Mouse (Mus musculus) kidney, embryonic 14.5 days (tissue): ENCODE measurements at regions not wholly inside any gene's neighbourhood (a gene's known extent, or its start where the extent isn't known, plus 50 kb on each side); places are given as distances from the start of the nearest gene placed in this dataset.

Experiments
- ATAC-seq: fragments of 200-750 bp; cut with Nextera tagmentation; 2 replicates; pipeline ENCODE4 v1.8.0; 2017; ENCODE audit warnings: moderate number of reproducible peaks, mild to moderate bottlenecking, moderate TSS enrichment, moderate library complexity; ENCODE audit not compliant: low FRiP score, low TSS enrichment
- H3K27ac ChIP-seq: fragments of 300-500 bp; sonication (generic); 2 replicates; pipeline ENCODE4 v1.5.1; 2014; ENCODE audit warnings: low read depth, mild to moderate bottlenecking, low read length, moderate library complexity, mixed read lengths
- H3K27me3 ChIP-seq: fragments of 300-500 bp; sonication (generic); 2 replicates; pipeline ENCODE4 v1.6.1; 2014; ENCODE audit warnings: mild to moderate bottlenecking, low read length; ENCODE audit not compliant: control insufficient read depth, insufficient read depth
- H3K36me3 ChIP-seq: fragments of 300-500 bp; sonication (generic); 2 replicates; pipeline ENCODE4 v1.6.1; 2014; ENCODE audit warnings: low read length, mixed read lengths; ENCODE audit not compliant: control insufficient read depth, insufficient read depth
- H3K4me1 ChIP-seq: fragments of 300-500 bp; sonication (generic); 2 replicates; pipeline ENCODE4 v1.6.1; 2014; ENCODE audit warnings: low read length, mixed read lengths; ENCODE audit not compliant: control insufficient read depth, insufficient read depth
- H3K4me2 ChIP-seq: fragments of 300-500 bp; sonication (generic); replicated peaks from 2 replicates; pipeline ENCODE4 v1.6.1; 2014; ENCODE audit warnings: low read depth, mild to moderate bottlenecking, low read length
- H3K4me3 ChIP-seq: fragments of 300-500 bp; sonication (generic); 2 replicates; pipeline ENCODE4 v1.5.1; 2014; ENCODE audit warnings: mild to moderate bottlenecking, low read length
- H3K9ac ChIP-seq: fragments of 300-500 bp; sonication (generic); 2 replicates; pipeline ENCODE4 v1.6.1; 2014; ENCODE audit warnings: low read depth, mild to moderate bottlenecking, low read length, moderate library complexity
- H3K9me3 ChIP-seq: fragments of 300-500 bp; sonication (generic); 2 replicates; pipeline ENCODE4 v1.6.1; 2016; ENCODE audit warnings: low read length; ENCODE audit not compliant: control insufficient read depth
- whole genome bisulfite sequencing: fragments of 180-500 bp; shearing (Covaris S2); extraction: QIAGEN DNeasy Blood & Tissue Kit; methylation state at CpG from one replicate; pipeline ENCODE4 v1.1.7; 2014; 5-methylcytosine and 5-hydroxymethylcytosine counted together

- Histone ChIP-seq H3K36me3 (no peaks in the 10 kb centered on the region), H3K4me1 (no peaks in the 10 kb centered on the region), H3K27ac (no peak overlapping the region), H3K4me2 (no peak overlapping the region), H3K27me3 (no peaks in the 10 kb centered on the region), H3K9ac (no peak overlapping the region), H3K4me3 (no peak overlapping the region), H3K9me3 (no peaks in the 10 kb centered on the region)
- no peak for ATAC-seq
- WGBS = 97% methylated on average over 6 of the region's 6 CpGs
Measured at GRCm38 (mm10) chr1:12367872-12368271, 954.0 kb downstream of the A830018L16Rik start.

GRCm38 (mm10) chr1:12372968-12373367, 959.1 kb downstream of the A830018L16Rik start:
- Histone ChIP-seq H3K9me3 (no peaks in the 10 kb centered on the region), H3K36me3 (no peaks in the 10 kb centered on the region), H3K4me3 (no peak overlapping the region), H3K4me2 (no peak overlapping the region), H3K9ac (no peak overlapping the region), H3K27me3 (no peaks in the 10 kb centered on the region), H3K4me1 (no peaks in the 10 kb centered on the region), H3K27ac (no peak overlapping the region)
- ATAC-seq = no peak

- ATAC-seq = peak; percentile 64; the same call in 1 of the 2 replicates
- WGBS = 20% methylated on average over 7 of the region's 7 CpGs
- Histone ChIP-seq H3K9ac (no peak overlapping the region), H3K36me3 (no peaks in the 10 kb centered on the region), H3K4me3 (no peak overlapping the region), H3K27ac (peak overlapping the region; percentile 42; the same call in 1 of the 2 replicates), H3K4me2 (no peak overlapping the region), H3K9me3 (no peaks in the 10 kb centered on the region), H3K4me1 (0 out of 2 replicates have a peak, but pooled peaks cover 4% of the 10 kb centered on the region), H3K27me3 (no peaks in the 10 kb centered on the region)
Measured at GRCm38 (mm10) chr1:12398146-12398884, 984.4 kb downstream of the A830018L16Rik start.

GRCm38 (mm10) chr1:12405391-12406270, 991.7 kb downstream of the A830018L16Rik start:
- H3K36me3 ChIP-seq = no peaks in the 10 kb centered on the region

GRCm38 (mm10) chr1:12409738-12410523, 996.0 kb downstream of the A830018L16Rik start:
- no peaks in the 10 kb centered on the region for H3K4me1 ChIP-seq
- no peak for ATAC-seq
- H3K9me3 ChIP-seq = no peaks in the 10 kb centered on the region
- H3K4me3 ChIP-seq = no peak overlapping the region
- H3K27me3 ChIP-seq = no peaks in the 10 kb centered on the region
- H3K27ac ChIP-seq = no peak overlapping the region
- no peak overlapping the region for H3K9ac ChIP-seq
- 65% methylated on average over 6 of the region's 6 CpGs for WGBS
- no peak overlapping the region for H3K4me2 ChIP-seq
- no peaks in the 10 kb centered on the region for H3K36me3 ChIP-seq

More at GRCm38 (mm10) chr1:12405391-12406270, 991.7 kb downstream of the A830018L16Rik start:
- Histone ChIP-seq H3K27me3 (no peaks in the 10 kb centered on the region), H3K4me2 (no peak overlapping the region), H3K4me3 (no peak overlapping the region), H3K9ac (no peak overlapping the region), H3K27ac (no peak overlapping the region), H3K4me1 (no peaks in the 10 kb centered on the region), H3K9me3 (no peaks in the 10 kb centered on the region)
- WGBS = 72% methylated on average over 4 of the region's 4 CpGs
- no peak for ATAC-seq

- no peak for ATAC-seq
- Histone ChIP-seq H3K4me3 (no peak overlapping the region), H3K4me1 (no peaks in the 10 kb centered on the region), H3K27ac (no peak overlapping the region), H3K4me2 (no peak overlapping the region), H3K27me3 (no peaks in the 10 kb centered on the region), H3K9me3 (no peaks in the 10 kb centered on the region), H3K9ac (no peak overlapping the region), H3K36me3 (no peaks in the 10 kb centered on the region)
Measured at GRCm38 (mm10) chr1:12410524-12410886, 996.6 kb downstream of the A830018L16Rik start.

- no peaks in the 10 kb centered on the region for H3K27me3 ChIP-seq
- no peaks in the 10 kb centered on the region for H3K4me1 ChIP-seq
- no peaks in the 10 kb centered on the region for H3K36me3 ChIP-seq
- WGBS = 44% methylated on average over 2 of the region's 2 CpGs
- no peak overlapping the region for H3K4me2 ChIP-seq
- ATAC-seq = no peak
- H3K4me3 ChIP-seq = no peak overlapping the region
- H3K9me3 ChIP-seq = no peaks in the 10 kb centered on the region
- H3K27ac ChIP-seq = no peak overlapping the region
- no peak overlapping the region for H3K9ac ChIP-seq
Measured at GRCm38 (mm10) chr1:12424510-12424909, 1010.6 kb downstream of the A830018L16Rik start.

GRCm38 (mm10) chr1:12437894-12438293, 1024.0 kb downstream of the A830018L16Rik start:
- Histone ChIP-seq H3K4me2 (no peak overlapping the region), H3K36me3 (no peaks in the 10 kb centered on the region), H3K4me1 (no peaks in the 10 kb centered on the region), H3K9me3 (no peaks in the 10 kb centered on the region), H3K27ac (no peak overlapping the region), H3K4me3 (no peak overlapping the region), H3K9ac (no peak overlapping the region), H3K27me3 (no peaks in the 10 kb centered on the region)
- 38% methylated on average over 2 of the region's 2 CpGs for WGBS
- ATAC-seq = peak; percentile 57; the same call in 1 of the 2 replicates
